Mouse (Mus musculus) spleen, adult 2 months (tissue): ENCODE measurements around the gene Itgb5. TPM values are rescaled to one million over a fixed set of nuclear protein-coding genes. Genes with fewer than 3 reads are reported as not detected.
A peak's percentile ranks its signal among the peaks of the same experiment; 100 is the strongest.

Experiments used
- DNase-seq, 2 experiments: peaks; one replicate each; pipeline versions ENCODE4 v3.0.0 to v3.0.0-alpha.2; 2012 to 2021; ENCODE audit warnings: low spot score in 2 of 2, low read depth in 1 of 2
- H3K27ac ChIP-seq: fragments of 200-500 bp; 2 replicates; pipeline ENCODE4 v1.5.1; 2012; ENCODE audit warnings: low read length, inconsistent platforms; ENCODE audit not compliant: insufficient read depth
- H3K27me3 ChIP-seq: fragments of 200-500 bp; 2 replicates; pipeline ENCODE4 v1.6.1; 2012; ENCODE audit warnings: mild to moderate bottlenecking, moderate library complexity, low read length, inconsistent platforms; ENCODE audit not compliant: control insufficient read depth, insufficient read depth
- H3K36me3 ChIP-seq: fragments of 200-500 bp; 2 replicates; pipeline ENCODE4 v1.6.1; 2012; ENCODE audit warnings: mild to moderate bottlenecking, low read length, inconsistent platforms; ENCODE audit not compliant: control insufficient read depth, insufficient read depth
- H3K4me1 ChIP-seq: fragments of 200-500 bp; 2 replicates; pipeline ENCODE4 v1.6.1; 2011; ENCODE audit warnings: inconsistent platforms; ENCODE audit not compliant: control insufficient read depth, insufficient read depth, insufficient read length
- H3K4me3 ChIP-seq: fragments of 200-500 bp; 2 replicates; pipeline ENCODE4 v1.5.1; 2011; ENCODE audit warnings: mild to moderate bottlenecking, inconsistent platforms; ENCODE audit not compliant: insufficient read depth, insufficient read length; ENCODE audit errors: extremely low read depth
- CTCF ChIP-seq: fragments of 200-500 bp; IDR thresholded peaks from 2 replicates; pipeline ENCODE4 v1.5.1; 2011; ENCODE audit warnings: mild to moderate bottlenecking, inconsistent platforms; ENCODE audit not compliant: insufficient read depth, insufficient read length, insufficient replicate concordance; ENCODE audit errors: extremely low read depth
- POLR2A ChIP-seq: fragments of 200-500 bp; IDR thresholded peaks from 2 replicates; pipeline ENCODE4 v1.6.1; 2011; ENCODE audit warnings: low read depth, low read length, inconsistent platforms
- WGBS: fragments of 180-500 bp; shearing (Covaris S2); methylation state at CpG from one replicate; pipeline ENCODE4 v1.1.7; 2018; 5-methylcytosine and 5-hydroxymethylcytosine counted together
- polyA plus RNA-seq: library from polyadenylated mRNA; depleted of rRNA; stranded (reverse); fragments of >200 nt; gene quantifications from 2 replicates; pipeline ENCODE4 v1.2.3, GENCODE M21; 2012

Itgb5 gene
- polyA plus RNA-seq, 1 experiment: 36.4 TPM

- Histone ChIP-seq H3K27ac (peak overlapping the region; percentile 19; the same call in 1 of the 2 replicates), H3K36me3 (no peaks in the 10 kb centered on the region), H3K27me3 (no peaks in the 10 kb centered on the region), H3K4me3 (no peak overlapping the region), H3K4me1 (peaks cover 5% of the 10 kb centered on the region; the same call in 1 of the 2 replicates)
- DNase-seq: peak in 1 of 2 experiments; percentile 21
- WGBS: 21% methylated on average over 18 of the region's 18 CpGs
- TF ChIP-seq POLR2A (no peak), CTCF (no peak)
Measured at GRCm38 (mm10) chr16:33922111-33923000, 92.9 kb downstream of the Itgb5 start.

DNA sequence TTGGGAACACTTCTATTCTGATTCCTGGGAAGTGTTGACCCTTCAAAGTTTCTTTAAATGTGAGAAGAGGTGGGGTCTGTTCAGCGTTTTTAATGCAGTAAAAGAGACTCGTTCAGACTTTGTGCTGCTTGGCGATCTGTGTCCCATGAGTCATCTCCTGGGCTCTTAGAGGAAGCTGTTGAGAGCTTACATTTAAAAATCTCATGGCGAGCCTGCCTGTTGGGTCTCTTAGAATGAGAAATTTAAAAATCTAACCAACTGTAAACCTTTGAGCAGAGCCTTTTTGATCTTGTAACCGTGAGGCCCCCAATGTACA lies 93.5 kb downstream of the Itgb5 start:
- Histone ChIP-seq H3K4me3 (no peak overlapping the region), H3K27me3 (no peaks in the 10 kb centered on the region), H3K36me3 (no peaks in the 10 kb centered on the region), H3K27ac (0 out of 2 replicates have a peak overlapping the region, but pooled peaks have one; percentile 19), H3K4me1 (peaks cover 5% of the 10 kb centered on the region; the same call in 1 of the 2 replicates)
- TF ChIP-seq CTCF (no peak), POLR2A (no peak)
- DNase-seq: no peak
- WGBS: 36% methylated on average over 5 of the region's 5 CpGs

- Histone ChIP-seq H3K4me1 (peaks cover 5% of the 10 kb centered on the region; the same call in 1 of the 2 replicates), H3K27me3 (no peaks in the 10 kb centered on the region), H3K36me3 (no peaks in the 10 kb centered on the region), H3K4me3 (no peak overlapping the region), H3K27ac (no peak overlapping the region)
- DNase-seq: no peak
- TF ChIP-seq CTCF (no peak), POLR2A (no peak)
- WGBS: 74% methylated on average over 8 of the region's 8 CpGs
Measured at GRCm38 (mm10) chr16:33923758-33924157, 94.3 kb downstream of the Itgb5 start.

- H3K27me3 ChIP-seq: no peaks in the 10 kb centered on the region
- DNase-seq: no peak
Measured at GRCm38 (mm10) chr16:33927263-33927824, 97.9 kb downstream of the Itgb5 start.

DNA sequence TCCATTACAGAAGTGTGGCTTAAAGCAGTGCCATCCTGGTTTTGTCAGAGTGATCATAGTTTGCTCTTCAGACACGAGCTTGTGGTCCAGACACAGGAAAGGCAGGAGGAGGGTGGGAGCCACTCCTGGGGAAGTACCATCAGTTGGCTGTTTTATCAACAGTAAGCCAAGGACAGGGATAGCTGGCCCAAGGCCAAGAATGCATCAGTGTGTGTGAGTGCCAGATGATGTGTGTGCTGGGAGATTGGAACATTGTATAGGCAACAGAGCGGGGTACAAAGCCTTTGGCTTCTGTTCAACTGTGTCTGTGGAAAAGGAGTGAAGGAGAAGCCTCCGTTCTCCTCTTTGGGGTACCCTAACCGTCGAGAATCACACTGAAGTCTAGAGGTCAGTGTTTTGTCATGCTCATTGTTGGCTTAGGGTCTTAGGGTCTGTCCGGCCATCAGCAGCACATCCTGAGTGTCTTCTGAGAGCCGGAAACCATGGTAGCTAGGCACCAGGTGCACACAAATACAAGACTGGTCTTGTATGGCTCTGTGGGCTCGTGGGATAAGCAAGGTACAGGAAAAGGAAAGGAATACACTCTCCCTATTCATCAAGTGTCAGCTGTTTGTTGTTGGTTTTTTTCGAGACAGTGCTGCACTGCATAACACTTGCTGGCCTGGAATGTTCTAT lies 99.5 kb downstream of the Itgb5 start:
- no peak for DNase-seq
- Histone ChIP-seq H3K36me3 (no peaks in the 10 kb centered on the region), H3K27ac (no peak overlapping the region), H3K4me3 (no peak overlapping the region), H3K4me1 (no peaks in the 10 kb centered on the region), H3K27me3 (no peaks in the 10 kb centered on the region)
- no peak for TF ChIP-seq CTCF
- no peak for TF ChIP-seq POLR2A
- 75% methylated on average over 9 of the region's 9 CpGs for WGBS

More at GRCm38 (mm10) chr16:33927263-33927824, 97.9 kb downstream of the Itgb5 start:
- 86% methylated on average over 6 of the region's 6 CpGs for WGBS
- Histone ChIP-seq H3K4me3 (no peak overlapping the region), H3K4me1 (no peaks in the 10 kb centered on the region; the same call in 1 of the 2 replicates), H3K27ac (no peak overlapping the region), H3K36me3 (no peaks in the 10 kb centered on the region)
- no peak for TF ChIP-seq CTCF
- TF ChIP-seq POLR2A: no peak

DNA sequence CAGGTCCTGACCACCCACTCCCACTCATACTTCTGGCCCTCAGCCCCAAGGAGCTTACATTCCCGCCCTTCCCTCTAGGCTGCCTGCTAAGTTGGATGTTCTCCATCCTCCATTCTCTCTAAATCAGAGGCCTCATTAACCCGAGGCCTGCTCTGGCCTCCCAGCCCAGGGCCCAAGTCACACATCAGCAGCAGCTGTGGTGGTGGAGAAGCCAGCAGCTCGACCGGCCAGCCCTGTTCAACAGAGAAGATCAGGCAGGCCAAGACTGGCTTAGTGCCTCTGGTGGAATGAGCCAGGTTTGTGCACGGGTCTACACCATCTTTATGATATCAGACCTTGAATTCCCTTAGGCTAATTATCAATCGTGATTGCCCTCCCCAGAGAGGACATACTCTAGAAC lies 101.3 kb downstream of the Itgb5 start:
- H3K27ac ChIP-seq: no peak overlapping the region
- H3K4me3 ChIP-seq: no peak overlapping the region
- no peaks in the 10 kb centered on the region for H3K4me1 ChIP-seq
- H3K27me3 ChIP-seq: no peaks in the 10 kb centered on the region
- no peaks in the 10 kb centered on the region for H3K36me3 ChIP-seq
- DNase-seq: no peak
- WGBS: 84% methylated on average over 6 of the region's 6 CpGs
- TF ChIP-seq CTCF (no peak), POLR2A (no peak)
